Mouse (Mus musculus) left cerebral cortex, adult 6 months (tissue): ENCODE results near the gene Olfr472. TPM values are rescaled to one million over a fixed set of nuclear protein-coding genes. Genes with fewer than 3 reads are reported as not detected.

Experiments used
- long read RNA-seq, 2 experiments: library from polyadenylated mRNA; unstranded; transcript quantifications; one replicate each; pipeline ENCODE4 v2.0.0; 2019 to 2020
- polyA plus RNA-seq: library from polyadenylated mRNA; unstranded; fragments of <200 nt; fragmentation: Nextera tagmentation; gene quantifications from 2 replicates; pipeline ENCODE4 v1.2.3, GENCODE M21; 2021

The Olfr472 gene
- polyA plus RNA-seq = 0.14 TPM in 1 of 2 replicates, not detected in the other
- long read RNA-seq, experiment 1 = 0 reads
- long read RNA-seq, experiment 2 = 0 reads

GRCm38 (mm10) chr7:107897602-107898001, at the start of gene Olfr472:
Gene Olfr472, plus strand, starts transcription at chr7:107897902.

GRCm38 (mm10) chr7:107930146-107930545, 32.4 kb downstream of the Olfr472 start, which contains the start of gene Olfr473:
Gene Olfr473, plus strand, starts transcription at chr7:107930446.

GRCm38 (mm10) chr7:107954343-107954742, 56.6 kb downstream of the Olfr472 start, which contains the start of gene Olfr474:
Gene Olfr474, plus strand, starts transcription at chr7:107954643.

Other genes starting within 250 kb of the Olfr472 start
- gene Cyb5r2, start 139.9 kb upstream of the Olfr472 start, polyA plus RNA-seq = 0.49 and 0.92 TPM in 2 replicates
- gene Ovch2, start 96.7 kb upstream of the Olfr472 start, polyA plus RNA-seq = not detected in 2 replicates
- not detected in 2 replicates for gene Olfr467, start 85.6 kb upstream of the Olfr472 start, polyA plus RNA-seq
- gene Olfr469, start 72.4 kb upstream of the Olfr472 start, polyA plus RNA-seq = not detected in 2 replicates
- gene Olfr470, start 50.4 kb upstream of the Olfr472 start, polyA plus RNA-seq = not detected in 2 replicates
- not detected in 2 replicates for gene Olfr473, start 32.5 kb downstream of the Olfr472 start, polyA plus RNA-seq
- gene Olfr474, start 56.7 kb downstream of the Olfr472 start, polyA plus RNA-seq = not detected in 2 replicates
- gene Olfr476, start 66.9 kb downstream of the Olfr472 start, polyA plus RNA-seq = not detected in 2 replicates
- gene Olfr477, start 88.8 kb downstream of the Olfr472 start, polyA plus RNA-seq = not detected in 2 replicates
- gene Olfr478, start 136.1 kb downstream of the Olfr472 start, polyA plus RNA-seq = not detected in 2 replicates
- not detected in 2 replicates for gene Olfr479, start 152.8 kb downstream of the Olfr472 start, polyA plus RNA-seq
- not detected in 2 replicates for gene Olfr480, start 169.4 kb downstream of the Olfr472 start, polyA plus RNA-seq
- not detected in 2 replicates for gene Olfr481, start 182.0 kb downstream of the Olfr472 start, polyA plus RNA-seq
- gene Olfr482, start 199.7 kb downstream of the Olfr472 start, polyA plus RNA-seq = not detected in 2 replicates
- gene Olfr483, start 202.9 kb downstream of the Olfr472 start, polyA plus RNA-seq = not detected in 2 replicates
- gene Olfr484, start 229.5 kb downstream of the Olfr472 start, polyA plus RNA-seq = 0.06 TPM in 1 of 2 replicates, not detected in the other